22 mouse cellular contexts compared by ENCODE assay signal in genomic region chr1:121508729-121509128, GRCm38 (mm10). TPM values are rescaled to one million over a fixed set of nuclear protein-coding genes. Genes with fewer than 3 reads are reported as not detected.
"Had no signal": no experiment of that assay in that cellular context is flagged by ENCODE, and none has a peak within 500 bp of the region (broad histone marks: within the 10 kb centered on the region; RNA-seq: fewer than 3 reads in every experiment).

No protein-coding gene starts in this region.

- H3K4me3 ChIP-seq: limb, embryonic 10.5 days; limb, embryonic 13.5 days; neural tube, embryonic 13.5 days had no signal

- H3K4me1 ChIP-seq: limb, embryonic 10.5 days; limb, embryonic 13.5 days; neural tube, embryonic 13.5 days had no signal

- H3K36me3 ChIP-seq: limb, embryonic 10.5 days had no signal

- H3K27ac ChIP-seq: limb, embryonic 10.5 days; limb, embryonic 13.5 days; liver, embryonic 14.5 days; neural tube, embryonic 13.5 days had no signal

- ATAC-seq: liver, postnatal 0 days; lung, postnatal 0 days had no signal

- DNase-seq: kidney, adult 11 months; kidney, adult 9 months; kidney, postnatal 14 days; kidney, postnatal 4 days; liver, postnatal 0 days; lung, embryonic 14.5 days; lung, postnatal 4 days; midbrain, embryonic 14.5 days; retina, postnatal 1 day; right cerebral cortex, postnatal 25 days; thymus, adult 18-20 months; thymus, postnatal 36 days had no signal

RNA-seq across cellular contexts. Expression of gene Htr5b, which starts 19.5 kb away (rescaled TPM):
- total RNA-seq: megakaryocyte-erythroid progenitor cell, adult 5-6 weeks; neutrophil, adult 5-6 weeks had no signal
- polyA plus RNA-seq: intestine, embryonic 14.5 days; liver, embryonic 11.5 days; liver, embryonic 14.5 days; liver, postnatal 0 days; lung, postnatal 0 days; urinary bladder, adult 2 months had no signal
